10 mouse cellular contexts compared by ENCODE assay signal in the genomic region with DNA sequence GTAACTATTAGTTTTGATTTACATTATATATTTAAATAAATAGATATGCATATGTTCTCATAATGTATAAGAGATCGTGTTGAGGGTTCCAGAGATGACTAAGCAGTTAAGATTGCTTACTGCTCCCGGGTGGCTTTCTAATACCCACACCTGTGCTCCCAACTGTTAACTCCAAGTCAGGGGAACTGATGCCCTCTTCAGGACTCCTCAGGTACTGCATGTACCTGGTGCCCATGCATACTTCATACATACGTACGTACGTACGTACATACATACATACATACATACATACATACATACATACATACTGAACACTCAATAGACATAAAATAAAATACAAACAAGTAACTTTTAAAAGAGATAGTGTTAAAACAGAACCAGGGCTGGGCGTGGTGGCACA. TPM values are rescaled to one million over a fixed set of nuclear protein-coding genes. Genes with fewer than 3 reads are reported as not detected.
DNase-seq lines count a peak whose midpoint lies in the region; ATAC-seq and TF ChIP-seq lines count a peak whose summit lies in the region.
"Had no signal": no experiment of that assay in that cellular context is flagged by ENCODE, and none has a peak within 500 bp of the region (broad histone marks: within the 10 kb centered on the region; RNA-seq: fewer than 3 reads in every experiment).

No protein-coding gene starts in this region.

- DNase-seq in heart, postnatal 0 days (ENCODE audit: low spot score), result no peak
- DNase-seq in heart, postnatal 4 days, result no peak
- no peak for DNase-seq in testis, postnatal 14 days (ENCODE audit: low spot score)
- DNase-seq in brain, adult 2 months (ENCODE audit: low read depth, low spot score), result peak; percentile 41
- no peak for DNase-seq in stomach, postnatal 0 days (ENCODE audit: low spot score)
- DNase-seq in gastrocnemius, adult 8-10 months (ENCODE audit: low spot score in 2 of 2), result no peak
- no peak for DNase-seq in heart, adult 8-10 months (ENCODE audit: low spot score)

- H3K27ac ChIP-seq in heart, postnatal 0 days (ENCODE audit: low read depth), result no peak overlapping the region
- H3K27ac ChIP-seq in testis, adult 2 months (ENCODE audit: control insufficient read depth, insufficient read depth, low read depth, low read length), result peak overlapping the region; percentile 94
- H3K27ac ChIP-seq in stomach, postnatal 0 days (replicated peaks), result no peak overlapping the region

- no peak overlapping the region for H3K4me3 ChIP-seq in heart, postnatal 0 days (ENCODE audit: low read depth, low read length)
- H3K4me3 ChIP-seq in testis, adult 2 months (ENCODE audit: control insufficient read depth, low read depth, low read length), result peak overlapping the region; percentile 82
- H3K4me3 ChIP-seq in stomach, postnatal 0 days (ENCODE audit: low read depth, low read length), result no peak overlapping the region

- H3K9ac ChIP-seq in heart, postnatal 0 days (replicated peaks; ENCODE audit: low read depth, low read length), result no peak overlapping the region
- no peak overlapping the region for H3K9ac ChIP-seq in stomach, postnatal 0 days (ENCODE audit: low read length)

- no peak for TF ChIP-seq EP300 in heart, postnatal 0 days (IDR thresholded peaks at IDR 0.05; ENCODE audit: low read depth)
- no peak for TF ChIP-seq EP300 in stomach, postnatal 0 days (optimal IDR thresholded peaks at IDR 0.05)

- H3K4me2 ChIP-seq in heart, postnatal 0 days (ENCODE audit: low read depth, low read length), result no peak overlapping the region
- no peak overlapping the region for H3K4me2 ChIP-seq in stomach, postnatal 0 days (replicated peaks; ENCODE audit: low read depth)
- H3K4me2 ChIP-seq: heart, embryonic 11.5 days had no signal

- no peaks in the 10 kb centered on the region for H3K9me3 ChIP-seq in heart, postnatal 0 days (replicated peaks; ENCODE audit: control insufficient read depth, low read length)
- no peaks in the 10 kb centered on the region for H3K9me3 ChIP-seq in stomach, postnatal 0 days (ENCODE audit: control insufficient read depth, low read length)

- no peaks in the 10 kb centered on the region for H3K36me3 ChIP-seq in heart, postnatal 0 days (replicated peaks; ENCODE audit: control insufficient read depth, insufficient read depth, low read length)
- no peaks in the 10 kb centered on the region; the same call in 1 of the 2 replicates for H3K36me3 ChIP-seq in testis, adult 2 months (ENCODE audit: control insufficient read depth, insufficient read depth, low read length)
- no peaks in the 10 kb centered on the region for H3K36me3 ChIP-seq in stomach, postnatal 0 days (ENCODE audit: control insufficient read depth, insufficient read depth, low read length)

- no peaks in the 10 kb centered on the region for H3K4me1 ChIP-seq in heart, postnatal 0 days (ENCODE audit: control insufficient read depth, insufficient read depth)
- H3K4me1 ChIP-seq in testis, adult 2 months (ENCODE audit: control insufficient read depth, insufficient read depth, low read length), result peaks cover 3% of the 10 kb centered on the region; the same call in 1 of the 2 replicates
- H3K4me1 ChIP-seq in stomach, postnatal 0 days (replicated peaks; ENCODE audit: control insufficient read depth, insufficient read depth), result no peaks in the 10 kb centered on the region

- 83% methylated on average over 7 of the region's 7 CpGs for WGBS in heart, postnatal 0 days
- 85% methylated on average over 7 of the region's 7 CpGs for WGBS in stomach, postnatal 0 days

- TF ChIP-seq CTCF in heart, postnatal 0 days (IDR thresholded peaks at IDR 0.05; ENCODE audit: low read depth), result peak; percentile 26; the same call in 1 of the 2 replicates
- TF ChIP-seq CTCF in testis, adult 2 months (IDR thresholded peaks at IDR 0.05; ENCODE audit: control insufficient read depth, insufficient read depth, insufficient replicate concordance, low read depth, low read length), result no peak
- TF ChIP-seq CTCF in stomach, postnatal 0 days (IDR thresholded peaks at IDR 0.05; ENCODE audit: low read depth), result peak; percentile 57

- no peak for TF ChIP-seq POLR2A in testis, adult 2 months (IDR thresholded peaks at IDR 0.05; ENCODE audit: control insufficient read depth, low read depth, low read length)

- H3K27me3 ChIP-seq in heart, postnatal 0 days (ENCODE audit: control insufficient read depth, insufficient read depth, low read length), result no peaks in the 10 kb centered on the region
- H3K27me3 ChIP-seq in testis, adult 2 months (ENCODE audit: control insufficient read depth, insufficient read depth, low read length), result no peaks in the 10 kb centered on the region
- no peaks in the 10 kb centered on the region for H3K27me3 ChIP-seq in stomach, postnatal 0 days (ENCODE audit: control insufficient read depth, insufficient read depth, low read length)

- no peak for ATAC-seq in heart, postnatal 0 days (ENCODE audit: insufficient read depth, low read depth)
- ATAC-seq in stomach, postnatal 0 days (ENCODE audit: low FRiP score, low TSS enrichment), result no peak

RNA-seq across cellular contexts. Expression of a gene that starts 1.4 kb away (rescaled TPM):
- total RNA-seq in heart, postnatal 0 days (2014; rRNA removed; ENCODE audit: low replicate concordance), result 4.5 and 9.5 TPM in 2 replicates
- polyA plus RNA-seq in heart, postnatal 0 days (2015; fragmentation: Nextera tagmentation; extraction: Ambion mirVana), result 2.8 TPM in 2 replicates
- total RNA-seq in heart, postnatal 4 days (2021), result 1 to 10 TPM; 7.8 to 8.3 TPM
- polyA plus RNA-seq in testis, adult 2 months (2012; rRNA removed), result 43.6 and 59.1 TPM in 2 replicates
- polyA plus RNA-seq in stomach, postnatal 0 days (2015; fragmentation: Nextera tagmentation; extraction: Ambion mirVana), result 2.9 and 3.2 TPM in 2 replicates
- 1 to 10 TPM in 2 of 4 experiments, under 1 TPM in 2; 0.56 to 1.1 (median 0.97) TPM for total RNA-seq in gastrocnemius, adult 8-10 months (2022)
- 1 to 10 TPM; 1.1 to 1.9 (median 1.6) TPM for total RNA-seq in heart, adult 8-10 months (2022)
- total RNA-seq: neutrophil, adult 5-6 weeks had no signal

RNA-seq across cellular contexts. Expression of a gene that starts 32.9 kb away (rescaled TPM):
- 31.4 and 33.2 TPM in 2 replicates for total RNA-seq in heart, postnatal 0 days (2014; rRNA removed; ENCODE audit: low replicate concordance)
- polyA plus RNA-seq in heart, postnatal 0 days (2015; fragmentation: Nextera tagmentation; extraction: Ambion mirVana), result 15.6 and 16.7 TPM in 2 replicates
- total RNA-seq in heart, postnatal 4 days (2021), result 1 to 10 TPM; 7.9 TPM
- 35.2 and 35.6 TPM in 2 replicates for polyA plus RNA-seq in testis, adult 2 months (2012; rRNA removed)
- polyA plus RNA-seq in stomach, postnatal 0 days (2015; fragmentation: Nextera tagmentation; extraction: Ambion mirVana), result 32.6 and 35.7 TPM in 2 replicates
- total RNA-seq in gastrocnemius, adult 8-10 months (2022), result 1 to 10 TPM; 4.9 to 6.7 (median 5.4) TPM
- 10 to 100 TPM; 18.9 to 23.0 (median 21.1) TPM for total RNA-seq in heart, adult 8-10 months (2022)
